Mouse (Mus musculus): ENCODE results near the gene Rapgef3.

- TF ChIP-seq POLR2A (IDR thresholded peaks at IDR 0.05; ENCODE audit: borderline replicate concordance, insufficient read depth, low read length): no peak
- no peak for TF ChIP-seq CTCF (IDR thresholded peaks at IDR 0.05; ENCODE audit: borderline replicate concordance, insufficient read depth, low read depth, low read length)
These were observed 34.8 kb upstream of the Rapgef3 start for GRCm38 (mm10) chr15:97802575-97802974.
